Mouse (Mus musculus): ENCODE data around the gene Gm20481. TPM values are rescaled to one million over a fixed set of nuclear protein-coding genes. Genes with fewer than 3 reads are reported as not detected.
"Not testable (repeated sequence)": the region's sequence is repeated elsewhere in the genome, so short reads cannot be mapped to it uniquely, and the experiment has no call there.

Gm20481 gene
- total RNA-seq, 4 experiments from 2014 or later, result 0.73 TPM; not detected in 3

- no peak for DNase-seq
These were observed 6.1 kb downstream of the Gm20481 start for GRCm38 (mm10) chr17:34975581-34976492.

- no peak for DNase-seq
These were observed 7.3 kb downstream of the Gm20481 start for GRCm38 (mm10) chr17:34977000-34977399.

DNA sequence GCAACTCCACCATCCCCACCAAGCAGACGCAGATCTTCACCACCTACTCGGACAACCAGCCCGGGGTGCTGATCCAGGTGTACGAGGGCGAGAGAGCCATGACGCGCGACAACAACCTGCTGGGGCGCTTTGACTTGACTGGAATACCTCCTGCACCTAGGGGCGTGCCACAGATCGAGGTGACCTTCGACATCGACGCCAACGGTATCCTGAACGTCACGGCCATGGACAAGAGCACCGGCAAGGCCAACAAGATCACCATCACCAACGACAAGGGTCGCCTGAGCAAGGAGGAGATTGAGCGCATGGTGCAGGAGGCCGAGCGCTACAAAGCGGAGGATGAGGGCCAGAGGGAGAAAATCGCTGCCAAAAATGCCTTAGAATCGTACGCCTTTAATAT lies 8.5 kb downstream of the Gm20481 start:
- no peak for DNase-seq

GRCm38 (mm10) chr17:34979631-34980030 lies 9.9 kb downstream of the Gm20481 start:
- no peak for DNase-seq

DNA sequence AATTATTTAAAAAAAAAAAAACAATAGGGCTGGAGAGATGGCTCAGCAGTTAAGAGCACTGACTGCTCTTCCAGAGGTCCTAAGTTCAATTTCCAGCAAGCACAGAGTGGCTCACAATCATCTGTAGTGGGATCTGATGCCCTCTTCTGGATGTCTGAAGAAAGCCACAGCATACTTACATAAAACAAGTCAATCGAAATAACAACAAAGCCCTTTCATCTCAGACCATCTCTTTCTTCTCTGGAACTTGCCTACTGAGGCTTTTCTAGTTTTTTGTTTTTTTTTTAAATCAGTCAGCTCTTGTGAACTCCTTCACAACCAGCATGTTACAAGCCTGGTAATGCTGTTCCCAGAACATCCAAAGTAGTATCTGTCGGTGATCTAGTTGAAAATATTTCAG lies 10.9 kb downstream of the Gm20481 start:
- no peak for DNase-seq

DNA sequence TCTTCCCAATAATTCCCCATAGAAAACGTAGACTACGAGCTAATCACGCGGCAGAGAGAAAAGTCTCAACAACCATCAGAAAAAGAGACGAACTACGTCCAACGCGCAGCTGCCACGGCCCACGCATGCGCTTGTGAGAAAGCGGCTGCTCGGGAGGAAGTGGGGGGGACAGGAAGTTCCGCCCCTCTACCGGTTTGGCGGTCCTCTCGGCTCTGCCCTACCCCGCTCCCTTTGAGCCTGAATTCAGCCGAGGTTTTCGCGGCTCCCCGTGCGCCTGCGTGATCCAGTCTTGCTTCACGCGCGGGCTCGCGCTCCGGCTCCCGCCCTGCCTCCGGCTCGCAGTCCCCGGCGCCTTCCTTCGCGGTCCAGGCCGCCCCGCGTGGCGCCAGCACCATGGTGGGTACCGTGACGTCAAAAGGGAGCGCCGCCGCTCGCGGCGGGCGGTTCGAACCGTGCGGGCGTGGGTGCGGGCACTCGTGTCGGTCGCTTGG lies 12.0 kb downstream of the Gm20481 start, which contains the start of gene Lsm2:
Gene Lsm2 (plus strand): TSS at position 173 of the 491 bp plus-strand sequence.
- DNase-seq, result peak; percentile 91

- no peak for DNase-seq
These were observed 12.6 kb downstream of the Gm20481 start for GRCm38 (mm10) chr17:34982328-34982727.

GRCm38 (mm10) chr17:34984218-34984617 lies 14.5 kb downstream of the Gm20481 start:
- DNase-seq, result no peak

GRCm38 (mm10) chr17:34994751-34995150 lies 25.0 kb downstream of the Gm20481 start:
- no peak for DNase-seq

- not testable (repeated sequence) for DNase-seq
These were observed 25.5 kb downstream of the Gm20481 start for GRCm38 (mm10) chr17:34995192-34995591.

- DNase-seq, result not testable (repeated sequence)
These were observed 26.2 kb downstream of the Gm20481 start for GRCm38 (mm10) chr17:34995927-34996326.

DNA sequence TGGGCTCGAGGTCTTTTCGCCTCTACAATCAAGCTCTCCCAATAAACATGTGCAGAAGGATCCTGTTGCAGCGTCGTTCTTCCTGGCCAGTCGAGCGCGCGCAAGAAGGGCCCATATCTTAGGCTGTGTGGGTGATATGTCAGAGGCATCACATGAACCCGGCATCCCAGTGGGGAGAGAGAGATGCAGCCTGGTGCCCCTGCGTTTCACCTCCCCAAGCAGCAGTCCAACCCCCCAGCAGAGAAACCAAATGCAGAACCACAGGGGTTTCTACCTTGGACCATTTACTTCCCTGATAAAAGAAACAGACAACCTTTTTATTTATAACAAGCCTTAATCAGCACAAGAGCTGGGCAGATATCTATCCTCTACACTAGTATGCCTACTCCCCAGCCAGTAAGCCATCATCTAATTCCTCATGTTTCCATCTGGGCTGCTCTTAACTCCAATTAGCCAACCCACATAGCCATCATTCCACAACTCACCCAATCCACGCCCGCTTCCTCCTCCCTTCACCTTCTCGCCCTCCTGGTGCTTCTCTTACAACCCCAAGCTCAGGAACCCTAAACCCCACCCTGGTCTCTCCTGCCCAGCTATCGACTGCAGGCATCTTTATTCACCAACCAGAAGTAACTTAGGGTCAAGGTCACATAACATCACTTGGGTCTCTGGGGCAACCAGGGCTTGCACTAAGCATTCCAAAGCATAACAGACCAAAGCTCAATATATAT lies 26.9 kb downstream of the Gm20481 start:
- DNase-seq, result no peak

DNA sequence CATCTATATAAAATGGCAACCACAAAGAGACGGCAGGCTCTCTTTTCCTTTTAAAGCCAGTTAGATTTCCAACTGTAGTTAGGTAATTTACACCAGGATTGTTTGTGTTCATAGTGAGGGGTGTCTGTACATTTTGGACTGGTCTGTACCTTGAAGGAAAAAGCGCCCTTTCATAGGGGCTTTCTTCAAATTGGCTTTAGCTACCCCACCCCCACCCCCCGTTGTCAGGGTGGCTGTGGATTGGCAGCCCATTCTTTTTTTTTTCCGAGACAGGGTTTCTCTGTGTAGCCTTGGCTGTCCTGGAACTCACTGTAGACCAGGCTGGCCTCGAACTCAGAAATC lies 27.4 kb downstream of the Gm20481 start:
- no peak for DNase-seq

DNA sequence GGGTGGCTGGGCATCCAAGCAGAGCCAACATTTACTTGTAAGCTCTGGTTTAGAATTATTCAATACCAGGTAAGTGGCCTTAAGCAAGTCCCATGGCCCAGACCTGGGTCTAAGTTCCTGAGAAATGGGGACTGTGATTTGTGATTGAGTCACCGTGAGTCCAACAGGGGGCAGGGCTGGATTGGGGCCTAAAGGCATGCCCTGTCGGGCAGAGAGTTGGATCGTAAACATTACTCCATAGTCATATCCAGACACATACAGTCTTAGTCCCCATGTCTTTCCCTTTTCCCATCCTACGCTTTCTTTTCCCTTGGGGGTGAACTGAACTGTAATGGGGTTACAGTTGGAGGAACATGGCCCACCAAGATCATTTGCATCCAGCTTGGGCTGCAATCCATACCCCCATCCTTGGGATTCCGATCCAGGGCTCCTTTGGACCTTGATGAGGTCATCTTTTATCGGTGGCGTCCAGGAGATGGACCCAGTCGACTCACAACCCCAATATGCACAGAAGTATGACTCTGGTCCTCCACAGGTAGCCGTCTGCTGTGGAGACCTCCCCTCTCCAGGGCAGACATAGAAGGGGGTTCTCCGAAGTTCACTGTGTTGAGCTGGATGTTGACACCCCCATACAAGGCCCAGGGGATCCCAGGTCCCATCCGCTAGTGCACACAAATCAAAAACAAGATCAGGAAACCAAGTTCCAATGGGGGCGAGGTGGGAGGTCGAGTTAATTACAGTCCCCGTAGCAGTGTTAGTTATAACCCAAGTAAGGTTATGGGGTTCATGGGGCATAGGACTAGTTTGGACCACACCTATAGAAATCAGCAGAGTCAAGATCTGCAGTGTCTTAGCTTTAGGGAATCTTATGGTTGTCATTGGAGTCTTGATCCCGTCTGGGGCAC lies 29.1 kb downstream of the Gm20481 start:
- DNase-seq, result no peak

- not testable (repeated sequence) for DNase-seq
These were observed 30.4 kb downstream of the Gm20481 start for GRCm38 (mm10) chr17:34999871-35000716.

DNA sequence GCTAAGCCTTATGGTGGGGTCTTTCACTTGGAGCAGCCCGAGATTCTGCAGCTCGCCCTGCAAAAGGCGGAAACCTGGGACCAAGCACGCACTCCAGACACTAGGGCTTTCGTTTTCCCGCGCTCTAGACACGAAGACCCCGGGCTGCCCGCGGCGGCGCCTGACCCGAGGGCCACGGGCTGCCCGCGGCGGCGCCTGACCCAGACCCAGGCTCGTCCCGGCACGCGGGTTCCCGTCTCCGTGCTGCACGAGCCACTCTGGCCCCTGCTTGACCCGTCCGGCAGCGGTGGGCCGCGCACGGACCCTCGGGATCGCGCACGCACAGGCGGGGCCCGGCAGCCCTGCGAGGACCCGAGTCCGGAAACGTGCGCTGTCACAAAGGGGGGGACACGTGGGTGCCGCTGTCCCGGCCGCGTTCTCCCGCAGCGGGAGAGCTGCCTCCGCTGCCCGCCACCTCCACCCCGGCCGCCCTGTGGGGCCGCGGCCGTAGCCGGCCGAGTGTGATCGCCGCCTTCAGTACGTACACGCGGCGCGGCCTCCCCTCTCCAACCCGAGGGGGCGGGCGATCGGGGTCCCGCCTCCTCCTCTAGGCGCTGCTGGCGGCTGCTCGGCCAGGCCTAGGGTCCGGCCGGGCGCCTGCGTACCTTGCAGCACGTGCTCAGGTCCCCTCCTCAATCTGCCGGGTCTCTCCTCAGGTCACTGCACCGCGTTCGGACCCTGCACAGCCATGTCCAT lies 31.2 kb downstream of the Gm20481 start, which contains the start of gene Vars:
Gene Vars (plus strand): TSS at position 271 of the 735 bp plus-strand sequence.
- DNase-seq, result peak; percentile 83

DNA sequence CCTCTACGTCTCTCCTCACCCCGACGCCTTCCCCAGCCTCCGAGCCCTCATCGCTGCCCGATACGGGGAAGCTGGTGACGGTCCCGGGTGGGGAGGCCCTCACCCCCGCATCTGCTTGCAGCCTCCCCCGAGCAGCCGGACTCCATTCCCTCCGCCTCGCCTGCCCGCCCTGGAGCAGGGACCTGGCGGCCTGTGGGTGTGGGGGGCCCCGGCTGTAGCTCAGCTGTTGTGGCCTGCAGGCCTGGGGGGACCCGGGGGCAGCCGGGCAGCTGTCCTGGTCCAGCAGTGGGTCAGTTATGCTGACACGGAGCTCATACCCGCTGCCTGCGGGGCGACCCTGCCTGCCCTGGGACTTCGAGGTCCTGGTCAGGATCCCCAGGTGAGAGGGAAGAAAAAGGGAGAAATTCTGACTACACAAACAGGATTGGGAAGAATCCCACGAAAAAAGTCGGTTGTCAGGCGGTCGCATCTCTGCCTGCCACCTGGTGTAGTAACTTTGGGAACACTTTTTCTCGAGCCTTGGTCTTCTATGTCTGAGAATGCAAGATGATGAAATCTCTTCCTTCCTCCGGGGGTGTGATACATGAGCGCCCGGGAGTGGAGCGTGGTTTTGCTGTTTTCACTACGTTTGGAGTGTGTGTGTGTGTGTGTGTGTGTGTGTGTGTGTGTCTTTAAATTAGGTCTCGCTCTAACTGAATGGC lies 31.9 kb downstream of the Gm20481 start:
- no peak for DNase-seq

GRCm38 (mm10) chr17:35002153-35002865 lies 32.6 kb downstream of the Gm20481 start:
- no peak for DNase-seq
